Mouse (Mus musculus): ENCODE measurements around the gene Prdm9. TPM values are rescaled to one million over a fixed set of nuclear protein-coding genes. Genes with fewer than 3 reads are reported as not detected.

Prdm9 gene
- total RNA-seq, 2 experiments from 2014 or later, result 1.5 to 3.9 TPM

DNA sequence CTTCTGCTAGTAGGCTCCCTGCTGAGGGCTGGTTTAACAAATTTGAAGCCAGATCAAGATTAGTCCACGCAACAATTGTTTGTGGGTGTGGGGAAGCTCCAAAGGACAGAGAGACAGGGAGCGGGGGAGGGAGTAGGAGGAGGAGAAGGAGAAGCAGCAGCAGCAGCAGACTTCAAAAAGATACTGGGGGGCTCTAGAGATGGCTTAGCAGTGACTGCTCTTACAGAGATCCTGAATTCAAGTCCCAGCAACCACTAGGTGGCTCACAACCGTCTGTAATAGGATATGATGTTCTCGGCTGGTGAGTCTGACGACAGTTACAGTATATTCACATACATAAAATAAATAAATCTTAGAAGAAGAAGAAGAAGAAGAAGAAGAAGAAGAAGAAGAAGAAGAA lies 34.0 kb downstream of the Prdm9 start:
- intact Hi-C loops (cut with DNase I), result loop anchor here (5.0 kb wide), 1 partner anchor 192 kb away; no protein-coding TSS in a partner anchor
- peak in 1 of 2 experiments; percentile 34 for DNase-seq (ENCODE audit: low spot score in 2 of 2)

DNA sequence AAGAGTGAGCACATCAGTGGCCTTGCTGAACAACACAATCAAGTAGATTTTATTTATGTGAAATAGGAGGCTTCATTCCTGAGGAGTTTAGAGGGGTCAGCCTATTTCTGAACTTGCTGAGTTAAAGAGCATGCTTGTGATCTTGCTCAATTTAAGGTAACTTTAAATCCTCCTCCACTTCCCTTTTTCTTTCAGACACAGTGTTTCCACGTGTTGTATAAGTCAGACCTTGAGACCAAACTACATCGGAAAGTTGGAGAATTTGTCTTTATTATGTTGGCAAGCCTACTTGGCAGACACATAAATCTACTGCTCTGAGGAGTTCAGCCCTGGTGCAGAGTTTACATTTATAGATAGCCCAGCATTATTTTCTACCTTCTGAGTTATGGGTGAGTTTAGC lies 35.3 kb downstream of the Prdm9 start:
- no peak for DNase-seq (ENCODE audit: low spot score in 2 of 2)
- intact Hi-C loops (cut with DNase I), result loop anchor here (5.0 kb wide), 1 partner anchor 33 kb away; the partner anchor contains the start of gene Prdm9

DNA sequence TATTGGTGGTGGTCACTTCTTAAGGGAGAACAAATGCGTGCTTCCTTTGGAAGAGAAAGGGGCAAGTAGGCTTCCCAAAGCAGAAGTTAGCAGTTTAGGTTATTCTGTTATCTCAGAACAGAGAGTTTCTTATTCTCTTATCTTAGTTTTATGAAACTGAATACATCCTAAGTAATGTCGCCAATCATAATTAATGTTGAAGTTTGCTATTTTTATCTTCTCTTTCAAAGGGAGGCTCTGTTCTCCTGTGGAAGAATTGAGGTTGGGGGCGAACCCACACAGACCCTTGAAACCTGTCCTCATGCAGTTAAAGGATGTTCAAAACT lies 36.4 kb downstream of the Prdm9 start:
- intact Hi-C loops (cut with DNase I), result loop anchor here (5.0 kb wide), 1 partner anchor 35 kb away; the partner anchor contains the start of gene Prdm9
- DNase-seq (ENCODE audit: low spot score in 2 of 2), result no peak

DNA sequence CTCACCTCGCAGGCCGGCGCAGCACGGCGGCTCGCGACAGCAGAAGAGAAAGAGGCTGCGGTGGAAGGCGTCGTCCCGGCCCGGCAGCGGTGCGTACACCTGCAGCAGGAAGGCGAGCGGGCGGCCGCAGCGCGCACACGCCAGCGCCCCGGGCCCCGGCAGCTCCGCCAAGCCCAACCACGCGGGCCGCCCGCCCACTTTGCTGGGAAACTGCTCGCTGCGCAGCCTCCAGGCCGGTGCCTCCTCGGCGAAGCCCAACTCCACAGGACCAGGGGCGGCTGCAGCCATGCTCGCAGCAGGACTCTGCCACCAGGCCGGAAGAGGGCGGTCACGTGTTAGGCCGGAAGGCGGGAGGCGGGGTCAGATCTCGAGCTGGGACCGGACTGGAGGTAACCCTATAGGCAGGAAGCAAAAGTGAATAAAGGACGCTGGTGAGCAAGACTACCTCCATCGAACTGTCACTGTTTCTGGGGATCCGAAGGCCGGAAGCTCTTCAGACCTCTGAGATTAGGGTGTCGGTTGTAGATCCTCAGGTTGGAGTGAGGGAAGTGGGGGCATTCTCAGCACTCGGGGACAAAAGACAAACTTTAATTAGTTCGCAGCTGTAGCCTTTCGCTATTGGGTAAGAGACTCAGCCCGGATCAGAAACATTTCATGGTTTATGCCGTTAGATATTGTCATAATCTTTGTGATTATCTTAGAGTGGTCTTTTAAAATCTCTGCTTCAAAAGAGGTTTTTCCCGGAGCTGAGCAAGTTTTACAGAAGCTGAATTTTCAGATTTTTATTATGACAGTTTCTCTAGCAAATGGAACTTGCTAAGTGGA lies 37.0 kb downstream of the Prdm9 start, which contains the start of gene Pdcd2:
Pdcd2 (minus strand) TSS at position 316 of the 825 bp plus-strand sequence.
- intact Hi-C loops (cut with DNase I), result loop anchor here (5.0 kb wide), 1 partner anchor 35 kb away; the partner anchor contains the start of gene Prdm9
- peak; percentile 91 for DNase-seq (ENCODE audit: low spot score in 2 of 2)

DNA sequence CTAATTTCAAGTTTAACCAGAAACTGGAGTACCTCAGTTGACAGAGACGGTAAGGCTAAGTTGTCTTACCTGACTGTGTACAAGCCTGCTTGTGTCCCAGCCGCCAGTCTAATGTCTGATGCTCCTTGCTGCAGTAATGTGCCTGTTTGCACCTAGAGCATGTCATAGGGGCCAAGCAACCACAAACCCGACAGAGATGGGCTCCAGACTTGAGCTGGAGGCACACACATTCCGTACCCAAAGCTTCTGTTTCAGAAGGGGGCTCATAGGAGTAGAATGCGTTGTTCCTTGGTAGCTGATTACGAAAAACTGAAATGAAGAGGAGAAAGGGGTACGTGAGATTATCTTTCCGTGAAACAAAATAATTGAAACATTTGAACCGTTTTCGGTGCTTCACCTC lies 37.9 kb downstream of the Prdm9 start:
- no peak for DNase-seq (ENCODE audit: low spot score in 2 of 2)
- intact Hi-C loops (cut with DNase I), result loop anchor here (5.0 kb wide), 1 partner anchor 36 kb away; the partner anchor contains the start of gene Prdm9

DNA sequence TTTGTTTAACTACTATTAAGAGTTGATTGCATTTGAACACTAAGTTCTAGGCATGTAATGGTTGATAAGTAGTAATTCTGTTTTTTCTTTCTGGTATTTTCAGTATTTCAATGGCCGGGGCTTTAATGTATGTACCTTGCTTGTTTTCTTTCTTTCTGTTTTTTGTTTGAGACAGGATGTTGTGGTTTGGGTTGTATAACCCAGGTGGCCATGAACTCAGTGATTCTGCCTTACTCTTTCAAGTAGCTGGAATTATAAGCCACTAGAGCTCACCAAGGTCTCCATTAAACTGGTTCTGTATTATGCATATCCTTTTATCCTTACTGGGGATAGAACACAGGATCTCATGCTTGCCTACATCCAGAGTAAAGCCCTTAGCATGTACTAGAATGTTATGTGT lies 45.4 kb downstream of the Prdm9 start:
- DNase-seq (ENCODE audit: low spot score in 2 of 2), result no peak
- intact Hi-C loops (cut with DNase I), result no loop called here

DNA sequence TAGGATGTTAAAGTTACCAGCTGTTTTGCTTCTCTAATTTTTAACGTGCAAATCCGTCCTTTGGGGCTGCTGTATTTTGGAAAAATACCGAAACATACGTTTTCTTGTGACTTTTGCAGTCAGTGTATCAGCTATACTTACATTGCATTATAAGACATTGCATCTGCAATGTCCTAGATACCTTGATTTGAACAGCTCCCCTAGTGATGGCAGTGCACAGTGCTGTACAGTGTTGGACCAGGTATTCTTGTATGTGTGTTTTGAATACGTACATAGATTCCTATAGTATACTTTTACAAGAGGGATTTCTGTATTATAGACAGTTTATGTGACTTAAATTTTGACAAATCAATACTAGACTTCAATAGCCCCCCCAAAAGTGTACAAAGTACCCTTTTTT lies 46.0 kb downstream of the Prdm9 start:
- intact Hi-C loops (cut with DNase I), result no loop called here
- no peak for DNase-seq (ENCODE audit: low spot score in 2 of 2)

DNA sequence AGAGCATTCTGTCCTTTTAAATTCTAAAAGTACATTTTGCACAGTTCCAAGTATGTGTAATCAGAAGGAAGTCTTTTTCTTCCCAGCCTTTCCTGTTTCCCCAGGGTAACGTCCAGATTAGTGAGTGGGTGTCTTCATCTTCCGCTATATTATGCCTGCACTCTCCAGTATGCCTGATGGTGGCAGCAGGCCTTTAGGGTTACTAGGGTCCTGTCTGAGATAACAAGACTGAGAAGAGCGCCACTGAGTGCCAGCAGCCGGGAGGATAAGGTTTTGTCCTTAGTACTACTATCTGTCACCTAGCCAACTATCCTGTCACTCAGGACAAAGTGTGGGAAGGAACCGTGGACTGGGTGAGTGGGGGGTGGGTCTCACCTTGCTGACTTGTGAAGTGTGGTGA lies 46.4 kb downstream of the Prdm9 start:
- no peak for DNase-seq (ENCODE audit: low spot score in 2 of 2)
- intact Hi-C loops (cut with DNase I), result no loop called here

DNA sequence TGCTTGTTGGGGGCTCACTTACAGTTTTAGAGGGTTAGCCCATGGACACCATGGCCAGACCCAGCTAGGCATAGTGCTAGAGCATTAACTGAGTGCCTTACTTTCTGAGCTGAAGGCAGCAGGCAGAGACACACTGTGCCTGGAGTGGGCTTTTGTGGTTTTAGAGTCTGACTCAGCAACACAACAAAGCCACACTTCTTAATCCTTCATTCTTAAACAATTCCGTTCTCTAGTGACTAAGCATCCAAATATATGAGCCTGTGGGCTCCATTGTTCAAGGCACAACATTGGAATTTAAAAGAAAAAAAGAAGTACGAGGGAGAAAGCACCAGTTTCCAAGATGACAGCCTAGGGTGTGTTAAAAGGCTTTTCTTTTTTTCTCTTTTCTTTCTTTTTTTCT lies 53.5 kb downstream of the Prdm9 start:
- intact Hi-C loops (cut with DNase I), result no loop called here
- DNase-seq (ENCODE audit: low spot score in 2 of 2), result no peak

DNA sequence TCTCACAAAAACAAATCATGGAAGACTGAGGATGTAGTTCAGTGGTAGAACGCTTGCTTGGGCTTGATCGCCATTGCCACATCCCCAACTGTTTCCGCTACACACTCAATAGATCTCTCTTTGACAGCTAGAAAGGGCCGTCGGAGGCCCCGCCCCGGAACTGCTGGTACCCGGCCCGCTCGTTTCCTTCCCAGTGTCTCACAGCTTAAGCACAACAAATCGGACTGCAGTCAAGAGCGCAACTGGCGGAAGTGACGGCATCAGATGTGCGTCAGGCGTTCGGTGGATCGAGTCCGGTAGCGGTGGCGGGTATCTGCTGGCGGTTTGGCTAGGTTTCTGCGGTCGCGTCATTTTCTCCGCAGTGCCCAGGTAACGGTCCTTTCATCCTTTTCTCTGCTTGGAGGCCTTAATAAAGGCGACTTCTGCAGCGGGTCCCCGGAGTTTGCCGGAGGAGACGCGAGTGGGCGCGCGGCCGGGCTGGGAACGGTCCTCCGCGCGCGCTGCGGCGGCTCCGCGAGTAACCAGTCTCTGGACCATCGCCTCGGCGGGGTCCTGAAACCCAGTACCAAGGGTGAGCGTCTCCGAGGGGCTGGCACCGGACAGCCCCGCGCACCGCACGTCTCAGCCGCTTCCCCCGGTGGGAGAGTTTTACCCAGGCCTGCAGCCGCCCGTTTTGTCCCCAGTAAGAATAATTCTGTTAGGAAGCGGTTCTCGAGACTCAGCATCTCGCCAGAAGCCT lies 64.3 kb downstream of the Prdm9 start, which contains the start of the genes Psmb1 and Tbp:
Psmb1 (minus strand) TSS at position 96 of the 739 bp plus-strand sequence.
Tbp (plus strand) TSS at position 233 of the 739 bp plus-strand sequence.
- peak; percentile 98 for DNase-seq (ENCODE audit: low spot score in 2 of 2)
- intact Hi-C loops (cut with DNase I), result no loop called here

DNA sequence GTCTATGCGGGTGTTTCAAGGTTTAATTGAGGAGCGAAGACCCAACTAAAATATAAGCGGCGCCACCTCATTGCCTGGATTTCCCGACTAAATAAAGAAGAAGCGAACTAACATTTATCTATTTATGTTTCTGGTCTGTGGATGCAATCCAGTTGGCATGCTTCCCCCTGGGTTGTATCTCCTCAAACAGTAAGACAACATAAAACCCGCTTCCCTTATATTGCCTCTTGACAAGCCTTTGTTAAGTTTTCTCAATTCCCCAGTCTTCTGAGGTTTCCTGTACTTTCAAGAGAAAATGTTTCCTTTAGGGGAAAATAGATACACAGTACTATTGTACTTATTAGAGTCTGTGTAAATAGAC lies 65.4 kb downstream of the Prdm9 start:
- DNase-seq (ENCODE audit: low spot score in 2 of 2), result no peak
- intact Hi-C loops (cut with DNase I), result no loop called here

DNA sequence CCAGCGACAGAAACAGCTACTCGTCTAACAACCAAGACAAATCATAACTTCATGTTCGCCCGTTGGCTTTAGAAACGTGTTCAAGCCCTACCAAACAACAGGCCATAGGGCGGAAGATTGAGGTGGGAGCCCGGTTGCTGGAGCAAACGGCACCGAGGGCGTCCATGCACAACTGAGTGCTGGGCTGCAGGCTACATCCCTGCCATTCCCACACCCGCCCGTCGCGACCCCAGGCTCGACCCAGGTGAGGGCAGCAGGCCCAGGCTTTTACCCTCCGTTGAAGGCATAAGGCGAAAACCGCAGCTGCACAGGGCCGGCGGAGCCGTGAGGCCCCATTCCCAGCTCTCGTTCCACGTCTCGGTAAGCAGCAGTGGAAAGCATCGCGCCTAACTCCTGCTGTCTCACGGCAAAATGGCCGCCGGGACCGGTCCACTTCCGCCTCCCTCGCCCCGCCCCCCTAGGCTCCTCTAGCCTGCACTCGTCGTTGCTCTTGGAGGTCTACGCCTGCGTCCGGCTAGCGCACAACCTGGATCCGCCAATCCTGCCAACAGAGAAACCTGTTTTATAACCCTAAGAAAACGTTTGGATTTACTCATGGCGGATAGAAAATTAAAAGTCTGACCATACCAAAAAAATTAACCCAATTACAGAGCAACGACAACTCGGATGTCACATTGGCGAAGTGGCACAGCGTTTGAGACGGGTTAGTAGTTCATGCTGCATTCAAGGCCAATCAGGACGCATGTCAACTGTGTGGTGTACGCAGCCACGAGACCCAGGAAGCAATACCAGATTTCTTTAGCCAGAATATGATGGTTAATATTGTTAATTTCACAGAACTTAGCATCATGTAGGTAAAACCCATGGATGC lies 66.0 kb downstream of the Prdm9 start:
- intact Hi-C loops (cut with DNase I), result no loop called here

More for the DNA sequence above, 66.0 kb downstream of the Prdm9 start:
- peak; percentile 95 to 96 for DNase-seq (ENCODE audit: low spot score in 2 of 2)

Other genes starting within 250 kb of the Prdm9 start
- 1 to 10 TPM; 4.8 to 5.3 TPM for gene Dll1, start 187.5 kb downstream of the Prdm9 start, total RNA-seq (2021)
- 10 to 100 TPM; 36.4 to 47.7 TPM for gene Fam120b, start 168.2 kb downstream of the Prdm9 start, total RNA-seq (2021)
- 100 to 1,000 TPM; 122 to 128 TPM for gene Psmb1, start 64.6 kb downstream of the Prdm9 start, total RNA-seq (2021)
- 10 to 100 TPM; 25.1 to 32.1 TPM for gene Tbp, start 64.5 kb downstream of the Prdm9 start, total RNA-seq (2021)
- 10 to 100 TPM; 14.2 to 19.3 TPM for gene Pdcd2, start 37.1 kb downstream of the Prdm9 start, total RNA-seq (2021)
- gene Chd1, start 140.6 kb upstream of the Prdm9 start, total RNA-seq (2021), result 10 to 100 TPM; 19.4 to 21.6 TPM